Mouse (Mus musculus) NIH3T3 (cell line): ENCODE data around the gene Fbxo22.
"Not testable (repeated sequence)": the region's sequence is repeated elsewhere in the genome, so short reads cannot be mapped to it uniquely, and the experiment has no call there.

ENCODE experiments used
- DNase-seq: peaks from one replicate; pipeline ENCODE4 v3.0.0-alpha.2; 2012; ENCODE audit warnings: low read depth

Gene Fbxo22

DNA sequence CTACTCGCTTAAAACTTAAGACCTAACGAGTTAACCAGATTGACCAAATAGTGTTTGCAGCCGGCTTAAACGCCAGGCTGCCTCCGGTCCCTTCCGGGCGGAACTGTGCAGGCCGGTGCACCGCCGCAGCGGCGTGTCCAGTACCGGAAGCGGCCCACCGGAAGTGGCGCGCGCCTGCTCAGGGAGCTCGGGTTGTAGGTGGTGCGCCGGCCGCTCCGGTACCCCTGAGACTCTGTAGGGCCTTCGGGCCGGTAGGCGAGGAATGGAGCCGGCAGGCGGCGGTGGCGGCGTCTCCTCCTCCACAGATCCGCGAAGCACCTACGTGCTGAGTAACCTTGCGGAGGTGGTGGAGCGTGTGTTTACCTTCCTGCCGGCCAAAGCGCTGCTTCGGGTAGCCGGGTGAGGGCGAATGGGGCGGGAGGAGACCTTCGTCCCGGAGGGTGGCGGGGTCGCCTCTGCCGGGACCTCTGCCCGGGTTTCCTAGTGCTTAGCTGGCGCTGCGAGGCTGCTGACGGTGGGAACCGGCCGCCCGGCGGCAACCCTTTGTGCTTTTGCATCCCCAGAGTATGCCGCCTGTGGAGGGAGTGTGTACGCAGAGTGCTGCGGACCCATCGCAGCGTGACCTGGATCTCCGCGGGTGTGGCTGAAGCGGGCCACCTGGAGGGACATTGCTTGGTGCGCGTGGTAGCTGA, at the start of gene Fbxo22:
Gene Fbxo22, plus strand, starts transcription at position 136 of the 692 bp plus-strand sequence.
- peak; percentile 91 for DNase-seq

DNA sequence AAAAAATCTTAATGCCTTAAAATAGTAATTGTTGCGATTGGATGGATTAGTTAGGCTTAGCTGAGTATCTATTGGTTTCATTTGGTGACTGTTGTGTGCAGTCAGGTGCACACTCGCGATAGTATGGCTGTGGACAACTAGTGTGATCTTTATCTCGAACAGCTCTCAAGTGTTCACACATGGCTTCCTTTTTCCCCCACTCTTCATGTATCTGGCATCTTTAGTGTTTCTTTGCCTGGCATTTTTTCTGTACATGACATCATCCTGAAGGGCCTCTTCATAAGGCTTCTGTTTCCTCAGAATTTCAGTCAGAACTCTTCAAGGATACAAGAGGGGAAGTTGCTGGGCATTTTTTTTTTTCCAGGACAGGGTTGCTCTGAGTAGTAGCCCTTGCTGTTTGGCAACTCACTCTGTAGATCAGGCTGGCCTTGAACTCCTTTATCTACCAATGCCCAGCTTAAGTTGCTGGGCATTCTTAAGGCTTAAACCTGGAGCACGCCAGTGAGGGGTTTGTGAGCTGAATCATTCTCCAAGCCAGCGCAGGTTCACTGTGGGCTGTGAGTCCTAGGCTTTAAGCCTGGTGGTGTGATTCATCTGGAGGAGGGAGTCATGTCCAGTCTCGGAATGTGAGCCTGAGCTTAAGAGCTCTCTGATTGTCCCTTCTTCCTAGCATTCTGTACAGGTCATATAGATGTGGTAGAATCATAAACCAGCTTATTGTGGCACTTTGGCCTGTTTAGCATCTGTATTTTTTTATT, 37.9 kb upstream of the Fbxo22 start:
- DNase-seq: peak; percentile 68

DNA sequence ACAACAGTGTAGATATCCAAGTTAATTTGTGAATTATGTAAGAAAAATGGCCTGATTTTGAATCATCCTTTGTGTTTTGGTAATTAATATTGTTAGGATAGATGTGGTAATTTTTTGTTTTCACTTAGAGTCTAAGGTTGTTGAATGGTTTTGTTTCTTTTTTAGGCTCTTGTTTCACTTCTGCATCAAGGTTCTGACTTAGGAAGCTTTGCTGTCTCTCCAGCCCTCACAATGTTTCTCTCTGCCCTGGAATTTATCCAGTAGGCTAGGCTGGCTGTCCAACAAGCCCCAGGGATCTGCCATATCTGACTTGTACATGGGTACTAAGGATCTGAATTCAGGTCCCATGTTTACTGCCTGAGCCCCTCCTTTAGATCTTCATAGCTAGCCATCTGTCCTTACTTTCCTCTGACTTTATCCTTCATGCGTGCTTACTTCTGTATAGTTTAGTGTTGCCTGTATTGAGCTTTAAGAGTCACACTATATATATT, 36.5 kb upstream of the Fbxo22 start:
- no peak for DNase-seq

DNA sequence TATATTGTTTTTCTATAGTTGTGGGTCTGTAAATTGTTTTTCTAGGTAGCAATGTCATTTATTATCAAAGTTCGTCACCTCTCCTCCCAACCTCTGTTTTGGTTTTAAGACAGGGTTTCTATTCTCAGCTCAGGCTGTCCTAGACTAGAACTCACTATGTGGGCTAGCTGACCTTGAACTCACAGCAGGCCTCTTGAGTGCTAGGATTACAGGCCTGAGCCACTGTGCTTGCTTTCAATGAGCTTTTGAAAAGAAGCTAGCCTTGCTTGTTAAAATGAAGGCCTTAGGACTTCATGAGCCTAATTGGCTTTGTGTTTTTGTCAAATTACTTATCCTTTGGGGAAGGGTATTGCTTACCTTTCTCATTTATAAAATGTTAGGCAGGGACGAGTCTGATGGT, 34.5 kb upstream of the Fbxo22 start:
- no peak for DNase-seq

DNA sequence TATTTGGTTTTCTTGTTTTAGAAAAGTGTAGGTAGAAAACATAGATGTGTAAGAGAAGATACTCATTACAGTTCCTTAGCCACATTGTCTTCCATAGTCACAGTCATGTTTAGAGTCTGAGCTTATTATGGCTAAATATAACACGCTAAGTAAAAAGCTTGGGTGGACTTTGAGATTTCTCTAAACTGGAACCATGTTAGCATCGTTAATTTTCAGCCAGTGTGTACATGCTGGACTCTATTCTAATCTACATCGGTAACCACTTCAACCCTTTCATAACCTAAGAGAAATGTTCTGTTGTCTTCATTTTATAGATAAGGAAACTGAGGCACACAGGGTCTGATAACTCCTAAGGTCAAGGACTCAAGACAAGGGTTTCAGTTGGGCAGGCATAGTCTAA, 12.8 kb upstream of the Fbxo22 start:
- no peak for DNase-seq

DNA sequence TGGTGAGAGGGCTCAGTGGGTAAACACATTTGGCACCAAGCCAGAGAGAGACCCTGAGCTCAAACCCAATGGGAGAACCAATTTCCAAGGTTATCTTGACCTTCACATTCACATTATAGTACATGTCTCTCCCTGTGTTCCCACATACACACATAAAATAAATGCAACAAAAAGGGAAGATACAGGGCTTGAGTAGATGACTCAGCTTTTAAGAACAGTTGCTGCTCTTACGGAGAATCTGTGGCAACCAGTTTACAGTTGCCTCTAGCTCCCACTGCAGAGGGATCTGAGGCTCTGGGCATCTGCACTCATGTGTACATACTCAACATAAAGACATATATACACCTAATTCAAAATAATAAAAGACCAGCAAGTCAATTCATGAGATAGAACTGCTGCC, 10.5 kb upstream of the Fbxo22 start:
- DNase-seq: no peak

DNA sequence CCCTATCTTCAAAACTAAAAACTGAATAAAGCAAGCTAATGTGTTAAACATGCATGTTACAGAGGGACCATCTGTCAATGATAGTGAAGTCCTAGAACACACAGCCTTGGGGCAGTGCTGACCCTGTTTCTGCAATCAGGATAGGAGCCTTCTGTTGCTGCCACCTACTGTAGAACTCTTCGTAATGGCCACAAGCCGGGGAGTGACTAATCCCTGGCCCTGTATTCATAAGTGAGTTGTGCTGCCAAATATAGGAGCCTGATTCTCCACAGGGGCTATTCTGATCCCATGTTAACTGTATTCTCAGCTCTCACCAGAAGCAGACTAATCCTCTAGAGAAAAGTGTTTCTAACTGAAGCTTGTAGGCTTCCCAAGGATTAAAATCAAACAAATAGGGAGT, 9.4 kb upstream of the Fbxo22 start:
- DNase-seq: peak; percentile 56

DNA sequence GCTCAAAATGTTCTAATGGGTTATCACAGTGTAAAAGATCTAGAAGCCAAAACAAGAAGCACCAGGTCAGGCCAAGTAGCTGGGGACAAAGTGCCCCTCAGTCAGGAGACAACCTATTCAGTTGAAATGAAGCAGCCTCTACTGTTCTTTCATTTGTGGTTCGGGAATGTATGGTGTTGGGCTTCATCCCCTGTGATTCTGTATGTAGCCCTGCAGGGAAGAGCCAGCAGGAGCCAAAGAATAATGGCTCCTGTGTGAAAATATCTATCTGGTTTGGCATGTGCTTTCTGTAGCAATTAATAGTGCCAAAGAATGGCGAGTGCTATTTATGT, 301 bp upstream of the Fbxo22 start:
- DNase-seq: no peak

DNA sequence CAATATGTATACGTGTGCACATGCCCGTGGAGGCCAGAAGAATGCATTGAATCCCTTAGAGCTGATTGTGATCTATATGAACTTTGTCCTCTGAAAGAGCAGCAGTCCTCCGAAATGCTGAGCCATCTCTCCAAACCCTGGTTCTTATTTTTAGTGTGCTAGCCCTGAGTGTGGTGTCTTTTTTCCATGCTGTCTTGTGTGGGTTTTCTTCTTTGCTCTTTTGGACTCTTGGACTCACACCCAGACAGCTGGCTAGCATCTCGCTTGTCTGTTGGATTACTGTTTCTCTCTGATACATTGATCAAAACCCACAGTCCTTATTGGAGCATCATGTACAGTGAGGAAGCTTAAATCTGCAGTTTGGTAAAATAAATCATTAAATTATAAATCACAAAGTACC, 2.9 kb downstream of the Fbxo22 start:
- no peak for DNase-seq

DNA sequence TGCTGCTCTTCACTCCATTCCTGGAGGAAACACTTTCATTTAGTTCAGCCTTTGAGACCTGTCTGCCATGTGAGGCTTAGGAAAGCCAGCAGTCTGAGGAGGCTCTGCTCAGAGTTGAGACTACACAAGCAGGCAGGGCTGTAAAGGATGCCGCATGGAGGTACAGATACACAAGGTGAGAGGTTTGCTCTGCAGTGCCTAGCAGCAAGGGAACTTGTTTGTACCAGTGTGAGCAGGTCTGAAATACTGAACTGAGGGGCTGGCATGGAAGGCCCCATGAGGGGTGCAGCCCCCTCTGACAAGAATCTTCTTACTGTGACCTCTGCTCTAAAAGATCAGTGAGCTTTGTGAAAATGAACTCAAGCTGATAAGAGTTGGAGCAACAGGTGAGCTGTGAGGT, 4.7 kb downstream of the Fbxo22 start:
- no peak for DNase-seq

DNA sequence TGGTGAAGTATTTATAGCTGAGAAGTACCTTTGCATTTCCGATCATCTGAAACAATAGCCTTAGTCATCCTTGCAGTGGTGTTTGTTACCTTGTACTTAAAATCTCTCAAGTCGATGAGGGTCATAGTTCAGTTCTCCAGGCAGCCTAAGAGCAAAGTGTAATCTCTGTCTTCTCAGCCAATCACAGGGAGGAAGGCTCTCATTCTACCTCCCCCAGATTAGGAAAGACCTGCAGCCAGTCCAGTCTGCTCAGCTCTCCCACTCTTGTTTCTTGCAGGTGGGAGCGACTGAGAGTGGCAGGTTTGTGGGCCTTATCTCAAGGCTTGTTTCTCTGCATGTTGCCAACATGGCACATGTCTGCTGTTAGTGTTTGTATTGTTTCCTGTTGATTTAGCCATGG, 6.3 kb downstream of the Fbxo22 start:
- DNase-seq: no peak

DNA sequence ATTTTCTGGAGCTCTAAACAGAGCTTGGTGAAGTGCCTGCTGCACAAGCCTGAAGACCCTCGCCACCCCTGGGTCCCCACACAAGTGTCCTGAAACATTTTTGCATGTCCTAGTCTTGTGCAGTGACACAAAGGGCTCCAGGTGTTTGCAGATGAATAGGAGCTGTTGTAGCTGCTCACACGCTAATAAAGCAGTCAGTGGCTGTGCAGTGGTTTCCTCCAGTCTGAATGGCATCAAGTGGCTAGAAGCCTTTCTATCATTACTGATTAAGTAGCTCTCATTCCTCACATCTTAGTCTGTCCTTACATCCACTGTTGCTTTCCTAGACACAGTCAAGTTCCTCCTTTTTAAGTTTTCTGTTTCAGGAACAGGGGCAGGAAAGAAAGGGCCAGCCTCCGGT, 6.9 kb downstream of the Fbxo22 start:
- DNase-seq: no peak

DNA sequence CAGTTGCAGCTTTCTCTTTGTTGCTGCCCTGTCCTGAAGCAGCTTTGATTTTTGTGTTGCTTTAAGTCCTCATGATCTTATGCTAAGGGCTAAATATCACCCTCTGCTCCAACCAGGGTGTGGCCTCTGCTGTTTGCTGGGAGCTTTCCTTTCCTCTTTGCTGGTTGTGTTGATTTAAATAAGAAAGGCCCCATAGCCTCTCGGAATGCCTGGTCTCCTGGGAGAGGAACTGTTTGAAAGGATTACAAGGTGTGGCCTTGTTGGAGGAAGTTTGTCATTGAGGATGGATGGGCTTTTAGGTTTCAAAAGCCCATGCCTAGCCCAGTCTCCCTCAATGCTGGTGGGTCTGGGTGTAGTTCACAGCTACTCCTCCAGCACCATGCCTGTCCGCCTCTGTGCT, 7.4 kb downstream of the Fbxo22 start:
- no peak for DNase-seq

DNA sequence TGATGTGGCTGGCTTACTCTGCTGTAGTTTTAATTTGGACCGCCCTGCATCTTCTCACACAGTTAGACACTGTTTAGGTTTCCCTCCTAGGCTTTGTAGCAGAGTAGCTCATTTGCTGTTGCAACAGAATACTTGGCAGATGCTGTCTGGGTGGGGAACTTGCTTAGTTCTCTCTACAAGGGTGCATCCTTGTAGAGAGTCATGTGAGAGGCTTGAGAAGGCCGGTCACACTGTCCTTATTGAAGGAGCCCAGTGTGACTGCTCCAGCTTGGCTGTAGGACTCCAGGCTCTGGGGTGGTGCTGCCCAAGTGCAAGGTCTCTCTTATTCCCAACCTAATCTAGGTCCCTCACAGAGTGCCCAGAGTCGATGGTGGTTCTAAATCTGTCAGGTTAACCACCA, 8.7 kb downstream of the Fbxo22 start:
- DNase-seq: no peak

DNA sequence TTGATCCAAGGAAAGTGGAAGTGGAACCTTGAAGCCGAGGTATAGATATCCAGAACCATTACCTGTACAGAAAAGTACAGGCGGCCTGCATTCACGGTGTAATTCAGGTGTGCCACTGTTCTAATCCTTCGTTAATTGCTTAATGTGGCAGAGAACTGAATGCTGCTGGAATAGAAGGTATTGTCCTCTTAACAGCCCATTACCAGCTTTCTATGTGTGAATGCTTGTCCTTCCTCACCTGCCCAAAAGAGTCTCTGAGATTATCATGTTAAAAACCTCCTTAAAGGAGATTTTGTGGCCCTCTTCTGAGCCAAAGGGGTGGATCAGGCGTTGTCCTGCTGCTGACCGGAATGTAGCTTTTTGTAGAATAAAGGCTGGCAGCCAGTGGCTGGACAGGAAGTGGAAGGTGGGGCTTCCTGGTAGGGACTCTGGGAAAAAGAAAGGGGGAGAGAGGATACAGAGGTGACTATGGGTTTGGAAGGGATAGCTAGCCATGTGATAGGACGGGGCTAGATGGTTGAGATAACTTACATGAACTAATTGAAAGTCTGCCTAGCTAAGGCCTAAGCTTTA, 16.5 kb downstream of the Fbxo22 start:
- no peak for DNase-seq

DNA sequence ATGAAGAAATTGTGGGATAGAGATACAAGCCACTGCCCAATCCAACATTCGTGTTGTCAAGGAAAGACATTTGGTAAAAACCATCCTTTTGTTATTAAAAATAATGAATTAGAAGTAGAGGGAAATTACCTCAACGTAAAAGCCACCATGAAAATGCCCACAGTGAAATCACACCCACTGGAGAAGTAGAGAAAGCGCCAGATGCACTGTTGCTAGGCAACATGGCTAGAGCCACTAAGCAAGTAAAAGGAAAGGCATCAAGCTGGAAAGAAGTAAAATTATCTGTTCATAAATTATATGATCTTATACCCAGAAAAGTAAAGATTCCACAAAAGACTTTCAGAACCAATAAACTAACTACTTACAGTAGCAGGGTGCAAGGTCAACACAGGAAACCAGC, 17.5 kb downstream of the Fbxo22 start:
- DNase-seq: no peak

DNA sequence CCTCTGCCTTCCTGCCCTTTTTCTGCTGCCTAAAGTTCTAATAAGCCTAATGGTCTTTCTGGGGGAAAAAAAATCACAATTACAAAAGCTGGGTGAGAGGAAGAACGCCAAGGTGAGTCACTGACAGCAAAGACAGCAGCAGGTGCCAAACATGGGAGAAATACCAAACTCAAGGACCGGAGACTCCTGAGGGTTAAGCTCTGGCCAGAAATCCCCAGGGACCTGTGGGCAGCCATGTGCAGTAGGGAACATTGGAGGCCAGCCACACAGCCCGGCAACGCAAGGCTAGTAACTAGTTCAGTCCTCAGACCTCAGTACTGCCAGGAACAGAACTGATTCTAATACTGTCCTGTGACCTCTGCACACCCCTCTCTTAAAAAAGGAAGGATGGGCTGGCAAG, 19.4 kb downstream of the Fbxo22 start:
- no peak for DNase-seq

DNA sequence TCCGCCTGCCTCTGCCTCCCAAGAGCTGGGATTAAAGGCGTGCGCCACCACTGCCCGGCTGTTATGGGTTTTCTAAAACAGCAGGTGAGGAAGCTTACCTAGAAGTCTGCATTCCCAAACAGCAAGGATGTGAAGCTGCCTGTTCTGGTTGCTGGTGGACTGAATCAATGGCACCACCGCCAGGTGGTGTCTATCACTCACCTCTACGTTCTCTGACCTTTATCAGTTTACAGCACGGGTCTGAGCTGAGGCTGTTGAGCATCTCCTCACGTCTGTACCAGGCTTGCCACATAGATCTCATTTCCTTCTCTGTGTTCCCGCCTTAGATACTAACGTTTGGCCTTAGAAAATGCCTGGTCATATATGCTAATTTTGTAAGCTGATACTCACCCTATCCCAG, 20.3 kb downstream of the Fbxo22 start:
- no peak for DNase-seq

DNA sequence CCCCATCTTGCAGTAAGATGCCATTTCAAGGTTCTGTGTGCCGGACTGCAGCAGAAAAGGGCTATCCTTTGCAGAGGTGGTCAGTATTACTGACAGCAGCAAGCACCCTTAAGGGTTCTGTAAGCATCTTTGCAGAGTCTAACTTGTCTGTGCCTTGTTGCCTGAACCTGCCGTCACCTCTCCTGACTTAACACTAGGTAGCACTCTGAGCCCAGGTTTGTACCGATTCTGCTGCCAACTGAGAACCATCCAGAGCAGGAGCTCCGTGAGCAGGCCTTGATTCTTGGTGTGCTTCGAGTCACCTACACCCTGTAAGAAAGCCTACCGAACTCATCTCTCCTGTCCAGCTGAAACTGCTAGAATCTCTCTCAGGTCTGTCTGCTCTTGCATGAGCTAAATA, 22.8 kb downstream of the Fbxo22 start:
- DNase-seq: peak; percentile 21

DNA sequence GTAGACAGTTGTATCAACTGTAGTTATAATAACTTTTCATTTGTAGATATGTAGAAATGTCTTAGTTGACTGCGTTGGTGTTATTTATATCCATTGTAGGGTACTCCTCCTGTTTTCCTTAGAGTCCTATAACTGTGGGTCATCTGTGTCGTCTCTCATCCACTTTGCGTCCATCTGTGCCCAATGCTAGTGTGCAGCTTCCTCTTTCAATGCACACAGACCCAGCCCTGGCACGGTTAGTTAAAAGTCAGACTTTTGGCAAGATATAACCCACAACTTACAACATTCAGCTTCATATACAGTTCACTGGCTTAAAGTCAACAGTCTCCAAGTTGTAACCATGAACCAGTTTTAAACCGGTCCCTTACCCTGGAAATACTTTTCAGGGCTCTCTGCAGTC, 23.4 kb downstream of the Fbxo22 start:
- DNase-seq: no peak

DNA sequence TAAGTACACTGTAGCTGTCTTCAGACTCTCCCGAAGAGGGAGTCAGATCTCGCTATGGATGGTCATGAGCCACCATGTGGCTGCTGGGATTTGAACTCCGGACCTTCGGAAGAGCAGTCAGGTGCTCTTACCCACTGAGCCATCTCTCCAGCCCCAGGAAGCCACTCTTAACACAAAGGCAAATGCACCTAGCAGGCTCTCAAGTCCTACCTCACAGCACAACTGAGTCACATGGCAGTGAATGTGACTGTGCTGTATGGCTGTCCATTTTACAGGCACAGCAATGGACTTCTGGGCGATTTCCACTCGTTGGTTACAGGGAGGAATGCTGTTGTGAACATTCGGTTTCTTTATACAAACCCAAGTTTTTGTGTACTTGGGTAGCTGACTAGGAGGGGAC, 23.9 kb downstream of the Fbxo22 start:
- no peak for DNase-seq

DNA sequence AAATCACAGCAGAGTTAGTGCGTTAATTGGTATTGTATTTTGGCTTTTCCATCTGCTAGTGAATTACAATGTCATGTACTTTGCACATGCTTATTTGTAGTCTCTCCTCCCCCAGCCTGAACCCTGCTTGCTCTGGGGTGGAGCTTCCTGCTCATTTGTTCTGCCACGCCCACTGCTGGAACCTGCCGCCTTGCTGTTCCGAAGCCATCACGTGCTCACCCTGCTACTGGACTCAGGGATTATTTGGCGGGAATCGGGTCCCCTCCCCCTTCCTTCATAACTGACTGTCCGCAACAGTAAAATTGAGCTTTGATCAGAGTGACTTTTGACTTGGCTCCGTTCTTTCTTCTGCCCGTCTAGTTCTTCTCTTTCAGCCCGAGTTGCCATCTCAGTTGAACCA, 24.4 kb downstream of the Fbxo22 start:
- not testable (repeated sequence) for DNase-seq
